Mouse (Mus musculus): ENCODE measurements around the gene Selenoo.

Selenoo gene

GRCm38 (mm10) chr15:89088607-89089247 is at the start of gene Selenoo:
Gene Selenoo (plus strand): TSS chr15:89089084.
- in situ Hi-C loops (cut with MboI, MseI), result no loop called here

DNA sequence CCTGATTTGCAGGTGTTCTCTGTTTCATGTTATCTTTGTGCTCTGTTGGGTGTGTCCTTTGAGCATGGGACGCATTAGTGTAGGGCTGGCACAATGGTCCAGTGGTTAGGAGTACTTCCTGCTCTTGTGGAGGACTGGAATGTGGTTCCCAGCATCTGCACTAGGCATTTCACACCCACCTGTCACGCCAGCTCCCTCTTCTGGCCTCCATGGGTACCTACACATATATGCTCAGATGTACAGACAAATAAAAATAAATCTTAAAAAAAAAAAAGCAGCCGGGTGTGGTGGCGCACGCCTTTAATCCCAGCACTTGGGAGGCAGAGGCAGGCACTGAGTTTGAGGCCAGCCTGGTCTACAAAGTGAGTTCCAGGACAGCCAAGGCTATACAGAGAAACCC is 44.5 kb upstream of the Selenoo start:
- in situ Hi-C loops (cut with MboI, MseI), result loop anchor here (10.0 kb wide), 1 partner anchor 710 kb away; no protein-coding TSS in a partner anchor

GRCm38 (mm10) chr15:89046356-89046755 is 42.5 kb upstream of the Selenoo start:
- in situ Hi-C loops (cut with MboI, MseI), result loop anchor here (10.0 kb wide), 1 partner anchor 712 kb away; no protein-coding TSS in a partner anchor

DNA sequence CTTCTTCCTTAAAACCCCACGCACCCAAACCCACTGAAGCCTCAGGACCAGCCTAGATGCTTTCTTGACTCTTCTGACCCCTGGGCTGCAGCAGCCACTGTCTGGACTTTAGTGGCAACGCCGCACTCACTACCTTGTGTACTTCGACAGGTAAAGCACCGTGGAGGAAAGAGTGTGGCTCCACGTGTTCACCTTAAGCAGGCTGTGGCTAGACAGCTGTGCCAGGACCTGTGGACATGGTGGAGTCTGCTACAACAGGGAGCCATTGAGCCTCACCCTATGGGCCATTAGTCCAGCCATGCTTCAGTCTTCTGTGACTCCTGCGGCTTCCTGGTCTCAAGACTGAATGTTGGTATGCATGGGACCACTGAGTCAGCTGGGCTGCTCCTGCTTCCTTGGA is 34.2 kb upstream of the Selenoo start:
- in situ Hi-C loops (cut with MboI, MseI), result no loop called here

- in situ Hi-C loops (cut with MboI, MseI), result no loop called here
Measured at GRCm38 (mm10) chr15:89058736-89059135, 30.1 kb upstream of the Selenoo start.

GRCm38 (mm10) chr15:89059161-89059931 is 29.5 kb upstream of the Selenoo start, which contains the start of gene Panx2:
Gene Panx2 (plus strand): TSS chr15:89059734.
- in situ Hi-C loops (cut with MboI, MseI), result no loop called here

- in situ Hi-C loops (cut with MboI, MseI), result no loop called here
Measured at GRCm38 (mm10) chr15:89060032-89060681, 28.7 kb upstream of the Selenoo start.

DNA sequence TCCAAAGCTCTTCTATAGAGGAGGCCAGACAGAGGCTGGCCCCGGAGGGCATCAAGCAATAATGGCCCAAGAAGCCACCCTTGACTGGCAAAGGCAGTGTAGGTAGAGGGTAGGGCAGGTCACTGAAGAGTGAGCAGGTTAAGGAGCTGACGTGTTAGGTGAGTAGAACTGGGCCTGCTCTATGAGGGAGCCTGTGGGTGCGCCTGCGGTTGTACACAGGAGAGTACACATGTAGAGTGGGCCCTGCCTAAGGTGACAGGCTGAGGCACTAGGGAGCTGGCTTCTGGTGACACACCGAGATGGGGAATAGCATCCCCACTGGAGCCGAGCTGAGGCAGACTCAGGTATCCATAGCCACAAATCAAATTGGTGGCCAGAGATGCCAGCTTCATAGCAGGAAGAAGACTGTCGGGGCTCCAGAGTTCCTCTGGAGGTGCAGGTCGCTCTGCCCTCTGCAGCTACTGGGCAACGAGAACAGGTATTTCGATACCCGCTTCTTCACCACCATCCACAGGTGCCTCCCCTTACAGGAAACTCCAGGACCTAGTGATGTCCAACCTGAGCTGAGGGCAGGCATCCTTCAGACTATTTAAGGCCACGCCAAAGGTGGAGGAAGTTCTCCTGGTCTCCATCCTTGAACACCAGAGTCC is 27.9 kb upstream of the Selenoo start:
- in situ Hi-C loops (cut with MboI, MseI), result no loop called here

DNA sequence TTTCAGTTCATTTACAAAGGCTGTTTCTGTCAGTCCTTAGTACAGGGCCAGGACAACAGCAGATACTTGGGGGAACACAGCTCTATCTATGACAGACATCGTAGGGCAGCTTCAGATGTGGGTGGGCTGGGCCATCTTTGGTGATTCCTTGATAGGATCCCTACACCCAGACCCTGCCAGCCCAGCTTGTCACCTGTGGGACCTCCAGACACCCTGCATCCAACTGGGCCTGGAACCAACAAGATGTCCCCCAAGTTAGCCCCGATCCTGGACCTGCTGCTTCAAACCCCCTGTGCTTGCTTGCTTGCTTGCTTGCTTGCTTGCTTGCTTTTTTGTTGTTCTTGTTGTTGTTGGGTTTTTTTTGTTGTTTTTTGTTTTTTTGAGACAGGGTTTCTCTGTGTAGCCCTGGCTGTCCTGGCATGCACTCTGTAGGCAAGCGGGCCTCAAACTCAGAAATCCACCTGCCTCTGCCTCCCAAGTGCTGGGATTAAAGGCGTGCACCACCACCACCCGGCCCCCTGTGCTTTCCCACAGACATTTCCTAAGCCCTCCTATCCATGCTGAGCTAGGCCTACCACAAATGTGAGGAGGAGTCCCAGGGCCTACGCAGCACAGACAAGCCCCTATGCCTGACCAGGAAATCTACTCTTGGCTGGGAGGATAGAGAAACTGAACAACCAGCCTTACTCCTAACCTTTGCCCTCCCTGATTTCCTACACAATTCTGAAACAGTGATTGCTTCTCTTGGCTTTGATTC is 26.9 kb upstream of the Selenoo start:
- in situ Hi-C loops (cut with MboI, MseI), result no loop called here

GRCm38 (mm10) chr15:89062518-89062910 is 26.4 kb upstream of the Selenoo start:
- in situ Hi-C loops (cut with MboI, MseI), result no loop called here

- in situ Hi-C loops (cut with MboI, MseI), result no loop called here
Measured at GRCm38 (mm10) chr15:89063001-89063400, 25.9 kb upstream of the Selenoo start.

DNA sequence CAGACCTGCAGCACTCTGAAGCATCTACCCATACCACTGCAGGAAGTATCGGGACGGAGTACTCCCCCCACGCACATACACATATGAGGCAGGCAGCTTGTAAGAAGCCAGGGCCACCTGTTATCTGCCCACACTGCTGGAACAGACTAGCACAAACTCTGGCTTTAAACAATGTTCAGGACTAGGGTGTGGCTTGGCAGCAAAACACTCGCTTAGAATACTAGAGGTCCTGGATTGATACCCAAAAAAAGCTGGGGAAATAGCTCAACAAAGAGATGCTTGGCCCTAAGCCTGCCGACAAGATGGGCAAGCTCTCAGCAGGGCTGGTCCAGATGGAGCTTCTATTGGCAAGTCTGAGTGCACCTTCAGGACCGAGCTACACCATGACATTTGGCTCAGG is 25.3 kb upstream of the Selenoo start:
- in situ Hi-C loops (cut with MboI, MseI), result no loop called here

DNA sequence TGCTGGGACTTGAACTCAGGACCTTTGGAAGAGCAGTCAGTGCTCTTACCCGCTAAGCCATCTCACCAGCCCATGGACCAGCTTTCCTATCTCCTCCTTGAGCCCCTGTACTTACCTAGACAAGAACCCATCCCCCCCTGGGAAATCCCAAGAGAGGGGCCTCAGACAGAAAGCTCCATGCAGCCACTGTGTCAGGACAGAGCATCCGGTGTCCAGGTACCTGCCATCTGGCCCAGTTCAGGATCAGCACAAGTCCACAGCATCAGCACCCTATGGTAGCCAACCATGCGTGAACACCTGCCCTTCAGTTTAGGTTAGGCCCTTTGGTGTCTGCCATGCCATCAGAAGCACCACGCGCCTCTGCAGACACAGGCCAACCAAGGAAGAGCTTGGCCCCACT is 24.0 kb upstream of the Selenoo start:
- in situ Hi-C loops (cut with MboI, MseI), result no loop called here

- in situ Hi-C loops (cut with MboI, MseI), result no loop called here
Measured at GRCm38 (mm10) chr15:89067609-89068008, 21.3 kb upstream of the Selenoo start.

GRCm38 (mm10) chr15:89068226-89068625 is 20.7 kb upstream of the Selenoo start:
- in situ Hi-C loops (cut with MboI, MseI), result no loop called here

DNA sequence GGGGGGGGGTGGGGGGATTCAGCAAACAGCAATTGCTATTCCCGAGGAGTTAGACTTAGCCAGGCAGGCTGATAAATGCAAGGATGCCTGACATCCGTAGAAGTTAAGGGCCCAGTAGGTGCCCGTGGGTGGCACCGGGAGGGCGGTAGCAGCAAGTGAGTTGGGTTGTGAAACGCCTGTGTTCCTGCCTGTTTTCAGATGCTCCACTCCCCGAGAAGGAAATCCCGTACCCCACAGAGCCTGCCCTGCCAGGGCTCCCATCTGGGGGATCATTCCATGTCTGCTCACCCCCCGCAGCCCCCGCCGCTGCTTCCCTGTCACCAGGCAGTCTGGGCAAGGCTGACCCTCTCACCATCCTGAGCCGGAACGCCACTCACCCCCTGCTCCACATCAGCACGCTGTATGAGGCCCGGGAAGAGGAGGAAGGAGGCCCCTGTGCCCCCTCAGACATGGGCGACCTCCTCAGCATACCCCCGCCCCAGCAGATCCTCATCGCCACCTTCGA is 19.5 kb upstream of the Selenoo start:
- in situ Hi-C loops (cut with MboI, MseI), result no loop called here

DNA sequence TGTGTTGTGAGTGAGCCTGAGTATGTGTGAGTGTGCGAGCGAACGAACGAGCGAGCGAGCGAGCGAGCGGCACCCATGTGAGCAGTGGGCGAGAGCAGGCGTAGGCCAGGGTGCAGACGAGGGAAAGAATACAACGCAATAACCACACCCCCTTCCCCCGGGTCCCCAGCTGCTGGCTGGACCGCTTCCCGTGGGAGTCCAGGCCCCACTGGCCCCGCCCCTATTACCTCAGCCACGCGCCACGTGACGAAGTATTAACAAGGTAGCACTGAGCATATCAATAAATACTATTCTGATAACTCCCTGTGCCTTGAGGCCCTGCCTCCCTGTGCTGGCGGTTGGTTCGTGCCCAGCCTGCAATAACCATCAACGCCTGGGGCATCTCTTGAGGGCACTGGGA is 18.3 kb upstream of the Selenoo start:
- in situ Hi-C loops (cut with MboI, MseI), result no loop called here

GRCm38 (mm10) chr15:89073993-89074603 is 14.8 kb upstream of the Selenoo start:
- in situ Hi-C loops (cut with MboI, MseI), result no loop called here

GRCm38 (mm10) chr15:89074613-89075477 is 14.0 kb upstream of the Selenoo start, which contains the start of gene Trabd:
Gene Trabd (plus strand): TSS chr15:89075124.
- in situ Hi-C loops (cut with MboI, MseI), result no loop called here

Measured in T-helper 1 cell (primary cell).